Mouse (Mus musculus) bone marrow, adult 2 months (tissue): ENCODE data around the gene Usp46.

Source experiments
- CTCF ChIP-seq: fragments of 200-500 bp; IDR thresholded peaks from 2 replicates; pipeline ENCODE4 v1.5.1; 2011; ENCODE audit warnings: low read length, control low read depth; ENCODE audit not compliant: control insufficient read depth, insufficient read depth
- POLR2A ChIP-seq: fragments of 200-500 bp; IDR thresholded peaks from 2 replicates; pipeline ENCODE4 v1.6.1; 2011; ENCODE audit warnings: low read depth, mild to moderate bottlenecking, control low read depth, low read length, borderline replicate concordance; ENCODE audit not compliant: control insufficient read depth

GRCm38 (mm10) chr5:73950809-73951648 is 117.2 kb downstream of the Usp46 start:
- TF ChIP-seq CTCF (no peak), POLR2A (no peak)
